Mouse (Mus musculus) cerebellum, postnatal 4 days (tissue): Measurements from ENCODE around the gene Cald1.
A peak's percentile ranks its signal among the peaks of the same experiment; 100 is the strongest.

Source experiments
- DNase-seq, 2 experiments: peaks; one replicate each; pipeline ENCODE4 v3.0.0; 2022; ENCODE audit warnings: low spot score in 2 of 2, mixed read lengths in 1 of 2

The Cald1 gene

GRCm38 (mm10) chr6:34758340-34758739 is 160.0 kb downstream of the Cald1 start:
- no peak for DNase-seq

GRCm38 (mm10) chr6:34760023-34760422 is 161.7 kb downstream of the Cald1 start:
- DNase-seq: peak in 1 of 2 experiments; percentile 30

- no peak for DNase-seq
Observed at GRCm38 (mm10) chr6:34765721-34766120, 167.4 kb downstream of the Cald1 start.

- DNase-seq: no peak
Observed at GRCm38 (mm10) chr6:34769984-34770383, 171.7 kb downstream of the Cald1 start.

- DNase-seq: no peak
Observed at GRCm38 (mm10) chr6:34770491-34770890, 172.2 kb downstream of the Cald1 start.

GRCm38 (mm10) chr6:34776396-34776795 is 178.1 kb downstream of the Cald1 start:
- no peak for DNase-seq

- DNase-seq: no peak
Observed at GRCm38 (mm10) chr6:34777094-34777493, 178.8 kb downstream of the Cald1 start.

GRCm38 (mm10) chr6:34777981-34778668 is 179.8 kb downstream of the Cald1 start:
- no peak for DNase-seq

GRCm38 (mm10) chr6:34780231-34780942 is 182.1 kb downstream of the Cald1 start, which contains the start of gene Agbl3:
Agbl3 (plus strand) TSS chr6:34780432.
- peak; percentile 92 to 95 for DNase-seq

GRCm38 (mm10) chr6:34780943-34781289 is 182.6 kb downstream of the Cald1 start:
- no peak for DNase-seq

GRCm38 (mm10) chr6:34782493-34782892 is 184.2 kb downstream of the Cald1 start:
- no peak for DNase-seq

GRCm38 (mm10) chr6:34796881-34797280 is 198.6 kb downstream of the Cald1 start:
- no peak for DNase-seq

GRCm38 (mm10) chr6:34797887-34798286 is 199.6 kb downstream of the Cald1 start:
- DNase-seq: no peak

GRCm38 (mm10) chr6:34805582-34805981 is 207.3 kb downstream of the Cald1 start:
- DNase-seq: no peak

GRCm38 (mm10) chr6:34810651-34811050 is 212.4 kb downstream of the Cald1 start:
- no peak for DNase-seq

GRCm38 (mm10) chr6:34824406-34824805 is 226.1 kb downstream of the Cald1 start:
- no peak for DNase-seq
